8 mouse cellular contexts compared by ENCODE assay signal in genomic region chr13:117023346-117024050, GRCm38 (mm10). TPM values are rescaled to one million over a fixed set of nuclear protein-coding genes. Genes with fewer than 3 reads are reported as not detected.
A peak's percentile ranks its signal among the peaks of the same experiment; 100 is the strongest.
DNase-seq lines count a peak whose midpoint lies in the region; ATAC-seq and TF ChIP-seq lines count a peak whose summit lies in the region.

No protein-coding gene starts in this region.

- peak; percentile 30 for ATAC-seq in CD4-positive, CD25-positive, alpha-beta regulatory T cell, adult 4 months
- ATAC-seq in heart, embryonic 13.5 days (ENCODE audit: extremely low read depth, insufficient number of reproducible peaks, low FRiP score, low TSS enrichment), result no peak
- ATAC-seq in liver, postnatal 0 days, result no peak
- ATAC-seq in megakaryocyte-erythroid progenitor cell, adult 5-6 weeks (replicated peaks; ENCODE audit: low FRiP score, low TSS enrichment, poor library complexity, severe bottlenecking), result no peak
- ATAC-seq in monocyte, adult 5-6 weeks (replicated peaks; ENCODE audit: insufficient number of reproducible peaks, low FRiP score, low TSS enrichment, poor library complexity, severe bottlenecking), result no peak

- no peak for TF ChIP-seq CTCF in liver, postnatal 0 days (IDR thresholded peaks at IDR 0.05; ENCODE audit: low read depth)

- TF ChIP-seq EP300 in liver, postnatal 0 days (IDR thresholded peaks at IDR 0.05; ENCODE audit: low read depth), result no peak

- peaks cover 27% of the 10 kb centered on the region for H3K4me1 ChIP-seq in heart, embryonic 10.5 days
- H3K4me1 ChIP-seq in heart, embryonic 13.5 days, result peaks cover 60% of the 10 kb centered on the region
- peaks cover 8% of the 10 kb centered on the region; the same call in 1 of the 2 replicates for H3K4me1 ChIP-seq in liver, postnatal 0 days (ENCODE audit: insufficient read depth)

- no peak for DNase-seq in heart, embryonic 10.5 days (ENCODE audit: low spot score)
- DNase-seq in heart, postnatal 10 days, result no peak
- no peak for DNase-seq in liver, postnatal 0 days
- DNase-seq in testis, postnatal 14 days (ENCODE audit: low spot score), result no peak

- H3K36me3 ChIP-seq in heart, embryonic 10.5 days, result no peaks in the 10 kb centered on the region
- no peaks in the 10 kb centered on the region for H3K36me3 ChIP-seq in heart, embryonic 13.5 days
- H3K36me3 ChIP-seq in liver, postnatal 0 days (replicated peaks; ENCODE audit: insufficient read depth, low read length), result no peaks in the 10 kb centered on the region

- peak overlapping the region; percentile 97 for H3K9ac ChIP-seq in heart, embryonic 13.5 days
- H3K9ac ChIP-seq in liver, postnatal 0 days (replicated peaks), result no peak overlapping the region

- H3K27me3 ChIP-seq in heart, embryonic 10.5 days (ENCODE audit: insufficient read depth, poor library complexity, severe bottlenecking), result no peaks in the 10 kb centered on the region; the same call in 1 of the 2 replicates
- H3K27me3 ChIP-seq in heart, embryonic 13.5 days (replicated peaks), result no peaks in the 10 kb centered on the region; the same call in 1 of the 2 replicates
- peaks cover 28% of the 10 kb centered on the region for H3K27me3 ChIP-seq in liver, postnatal 0 days (ENCODE audit: insufficient read depth, low read length)

- peak overlapping the region; percentile 79 for H3K4me3 ChIP-seq in heart, embryonic 10.5 days
- peak overlapping the region; percentile 93 for H3K4me3 ChIP-seq in heart, embryonic 13.5 days
- H3K4me3 ChIP-seq in liver, postnatal 0 days (ENCODE audit: low read depth, low read length), result peak overlapping the region; percentile 68

- peak overlapping the region; percentile 79 for H3K4me2 ChIP-seq in heart, embryonic 13.5 days
- peak overlapping the region; percentile 85 for H3K4me2 ChIP-seq in liver, postnatal 0 days (ENCODE audit: low read depth, low read length)

- peak overlapping the region; percentile 95 for H3K27ac ChIP-seq in heart, embryonic 10.5 days
- peak overlapping the region; percentile 92 for H3K27ac ChIP-seq in heart, embryonic 13.5 days (replicated peaks)
- H3K27ac ChIP-seq in liver, postnatal 0 days (ENCODE audit: low read depth), result no peak overlapping the region

- intact Hi-C loops in heart, postnatal 10 days (cut with DNase I), result loop anchor here (5.0 kb wide), 2 partner anchors 71 to 104 kb away; no protein-coding TSS in a partner anchor

- H3K9me3 ChIP-seq in heart, embryonic 10.5 days, result no peaks in the 10 kb centered on the region
- no peaks in the 10 kb centered on the region for H3K9me3 ChIP-seq in heart, embryonic 13.5 days
- H3K9me3 ChIP-seq in liver, postnatal 0 days (ENCODE audit: low read length), result no peaks in the 10 kb centered on the region

- 18% methylated on average over 12 of the region's 12 CpGs for WGBS in heart, embryonic 10.5 days
- 18% methylated on average over 12 of the region's 12 CpGs for WGBS in heart, embryonic 13.5 days
- WGBS in liver, postnatal 0 days (ENCODE audit: insufficient replicate concordance), result 13% methylated on average over 12 of the region's 12 CpGs

RNA-seq across cellular contexts. Expression of gene Parp8, which starts 1.8 kb away (rescaled TPM):
- 11.7 and 13.4 TPM in 2 replicates for polyA plus RNA-seq in heart, embryonic 10.5 days (2016; fragmentation: Nextera tagmentation; extraction: Ambion mirVana)
- 10 to 100 TPM; 11.2 to 14.8 TPM for total RNA-seq in heart, postnatal 10 days (2021)
- polyA plus RNA-seq in CD4-positive, CD25-positive, alpha-beta regulatory T cell, adult 4 months (2017; shearing (Covaris generic)), result 10 to 100 TPM; 16.8 to 25.7 TPM
- 12.1 and 13.5 TPM in 2 replicates for polyA plus RNA-seq in heart, embryonic 13.5 days (2015; fragmentation: Nextera tagmentation; extraction: Ambion mirVana)
- 2.0 and 2.2 TPM in 2 replicates for polyA plus RNA-seq in liver, postnatal 0 days (2015; fragmentation: Nextera tagmentation; extraction: Ambion mirVana)
- total RNA-seq in megakaryocyte-erythroid progenitor cell, adult 5-6 weeks (2014; fragmentation: Nextera tagmentation), result 8.5 and 10.3 TPM in 2 replicates
- 8.7 and 9.2 TPM in 2 replicates for total RNA-seq in megakaryocyte-erythroid progenitor cell, adult 5-6 weeks (2017)
- 45.1 to 76.7 TPM (median 48.1 TPM) in 3 replicates for total RNA-seq in monocyte, adult 5-6 weeks (2017)
